Mouse (Mus musculus): ENCODE results near the gene Pfdn4.

The Pfdn4 gene

GRCm38 (mm10) chr2:170498011-170498410 lies 1.8 kb downstream of the Pfdn4 start:
- DNase-seq, result no peak

GRCm38 (mm10) chr2:170503343-170503742 lies 7.1 kb downstream of the Pfdn4 start:
- no peak for DNase-seq

GRCm38 (mm10) chr2:170503983-170504382 lies 7.8 kb downstream of the Pfdn4 start:
- DNase-seq, result no peak

DNA sequence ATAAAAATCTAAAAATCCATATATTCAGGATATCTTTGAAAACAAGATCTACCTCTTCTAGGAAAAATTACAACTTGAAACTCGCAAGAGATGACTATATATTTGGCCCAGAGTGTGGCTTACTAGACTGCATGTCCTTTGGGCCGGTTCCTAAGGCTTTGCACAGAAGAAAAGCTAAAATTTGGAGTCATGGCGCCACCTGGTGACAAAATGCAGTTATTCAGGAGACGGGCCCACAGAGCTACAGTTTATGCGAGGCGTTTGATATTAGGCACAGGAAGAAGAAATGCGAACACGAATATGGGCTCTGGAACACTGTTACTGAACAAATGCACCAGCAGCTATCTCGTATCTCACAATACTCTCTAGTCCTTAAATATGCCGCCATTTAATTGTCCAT lies 11.5 kb downstream of the Pfdn4 start:
- DNase-seq, result peak; percentile 76 to 91

GRCm38 (mm10) chr2:170508821-170509220 lies 12.6 kb downstream of the Pfdn4 start:
- DNase-seq, result peak; percentile 86 to 96

DNA sequence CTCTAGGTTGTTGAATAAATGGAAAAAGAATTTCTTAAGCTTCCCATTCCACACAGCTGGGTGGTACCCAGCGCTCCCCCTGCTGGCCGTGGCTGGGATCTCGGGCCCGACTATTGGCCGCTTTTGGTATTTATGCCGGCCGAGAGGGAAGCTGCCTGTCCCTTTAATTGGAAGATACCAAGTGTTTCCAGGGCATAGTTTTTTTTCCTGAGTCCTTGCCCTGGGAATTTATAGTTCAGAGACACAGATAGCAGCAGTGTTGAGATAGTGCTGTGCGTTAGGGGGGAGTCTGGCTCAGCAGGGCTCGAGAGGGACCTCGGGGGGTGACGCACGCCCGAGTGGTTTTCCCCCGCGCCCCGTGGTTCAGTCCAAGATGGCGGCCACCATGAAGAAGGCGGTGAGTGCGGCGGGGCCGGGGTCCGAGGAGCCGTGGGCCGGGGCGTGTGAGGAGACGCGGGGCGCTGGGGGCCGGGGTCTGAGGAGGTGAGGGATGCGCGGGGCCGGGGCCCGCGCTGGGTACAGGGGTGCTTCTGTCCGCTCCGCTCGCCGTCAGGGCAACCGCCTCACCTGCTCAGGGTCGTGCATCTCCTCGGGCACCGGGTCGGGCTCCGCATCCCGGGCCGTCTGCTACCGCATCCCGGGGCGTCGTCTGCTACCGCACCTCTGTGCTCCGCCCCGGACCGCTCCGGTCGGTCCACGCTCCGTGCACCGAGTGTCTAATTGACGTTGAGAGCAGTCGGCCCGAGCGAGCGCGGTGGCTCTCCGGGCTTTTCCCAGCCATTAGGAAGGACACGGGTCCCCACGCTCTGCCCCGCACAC lies 15.1 kb downstream of the Pfdn4 start:
- peak; percentile 91 to 96 for DNase-seq

DNA sequence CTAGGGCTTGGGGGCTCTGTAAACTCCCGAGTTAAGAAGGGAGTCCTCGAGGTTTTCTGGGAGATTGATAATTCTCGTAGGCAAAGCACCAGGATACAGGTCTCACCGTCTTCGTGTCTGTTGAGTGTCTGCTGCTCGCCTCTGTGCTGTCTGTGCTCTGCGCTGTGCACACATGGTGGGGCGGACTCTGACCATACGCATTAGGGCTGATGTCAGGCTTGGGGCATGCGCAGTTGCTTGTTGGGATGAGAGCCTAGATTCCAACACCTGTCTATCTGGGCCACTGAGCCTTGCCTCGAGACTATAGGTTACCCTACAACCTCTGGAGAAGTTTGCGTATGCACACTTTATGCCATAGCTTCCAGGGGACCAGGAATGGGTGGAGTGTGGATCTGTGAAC lies 17.5 kb downstream of the Pfdn4 start:
- DNase-seq, result no peak

DNA sequence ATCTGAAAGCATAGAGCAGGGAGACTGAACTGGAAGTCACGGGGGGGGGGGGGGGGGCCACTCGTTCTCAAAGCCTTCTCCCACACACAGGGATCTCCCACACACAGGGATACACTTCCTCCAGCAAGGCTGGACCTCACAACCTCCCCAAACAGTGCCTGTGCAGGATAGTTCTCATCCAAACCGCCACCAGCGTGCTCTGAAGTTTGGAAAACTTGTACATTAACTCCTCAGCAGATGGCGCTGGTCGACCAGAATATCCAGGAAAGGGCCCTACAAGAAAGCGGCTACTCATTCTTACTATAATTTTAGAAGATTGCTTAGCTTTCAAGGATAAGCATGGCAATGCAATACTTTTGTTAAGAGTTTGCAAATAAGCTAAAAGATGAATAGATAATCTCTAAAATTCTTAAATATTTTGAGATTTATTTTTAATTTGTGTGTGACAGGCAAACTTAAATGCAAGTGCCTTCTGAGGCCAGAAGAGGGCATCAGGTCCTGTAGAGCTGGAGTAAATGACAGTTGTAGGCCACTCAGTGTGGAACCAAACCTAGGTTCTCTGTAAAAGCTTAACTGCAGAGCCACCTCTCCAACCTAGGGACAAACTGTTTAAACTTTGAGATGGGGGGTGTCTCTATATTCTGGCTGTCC lies 24.2 kb downstream of the Pfdn4 start:
- DNase-seq, result peak in 1 of 2 experiments; percentile 64

DNA sequence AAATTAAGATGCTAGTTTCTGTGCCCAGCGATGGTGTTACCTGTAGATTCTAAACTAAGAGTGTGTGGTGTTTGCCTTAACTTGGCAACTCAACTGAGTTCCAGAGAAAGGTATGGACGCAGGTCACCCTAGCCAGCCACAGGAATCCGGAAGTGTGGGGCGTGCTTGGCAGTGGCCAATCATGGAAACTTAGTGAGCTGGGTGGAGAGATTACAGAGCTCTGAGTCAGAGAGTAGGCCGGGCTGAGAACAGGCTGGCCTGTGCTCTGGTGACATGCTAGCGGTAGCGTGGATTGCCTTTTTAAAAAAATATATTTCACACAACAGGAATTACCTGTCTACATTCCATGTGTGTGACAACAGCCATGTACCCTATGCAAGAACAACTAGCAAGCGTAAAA lies 30.3 kb downstream of the Pfdn4 start:
- peak in 1 of 2 experiments; percentile 23 for DNase-seq

GRCm38 (mm10) chr2:170528061-170528460 lies 31.8 kb downstream of the Pfdn4 start:
- peak in 1 of 2 experiments; percentile 18 for DNase-seq

DNA sequence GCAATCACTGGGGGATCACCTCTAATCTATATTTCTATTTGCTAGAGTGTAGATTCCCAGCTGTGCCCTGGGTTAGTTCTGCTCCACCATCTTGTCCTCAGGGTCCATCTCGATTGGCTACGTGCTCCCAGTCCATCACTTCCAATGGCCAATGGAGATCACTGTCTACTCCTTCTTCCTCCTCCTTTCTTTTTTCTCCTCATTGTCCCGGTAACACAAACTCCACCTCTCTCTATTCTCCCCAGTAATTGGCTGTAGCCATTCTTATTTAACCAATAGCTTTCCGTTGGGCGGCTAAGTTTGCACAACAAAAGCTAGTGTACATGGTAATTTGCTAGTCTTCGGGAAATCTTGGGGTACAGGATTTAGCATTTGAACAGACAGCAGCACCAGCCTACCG lies 33.5 kb downstream of the Pfdn4 start:
- no peak for DNase-seq

- DNase-seq, result no peak
These were observed 34.0 kb downstream of the Pfdn4 start for GRCm38 (mm10) chr2:170530256-170530655.

DNA sequence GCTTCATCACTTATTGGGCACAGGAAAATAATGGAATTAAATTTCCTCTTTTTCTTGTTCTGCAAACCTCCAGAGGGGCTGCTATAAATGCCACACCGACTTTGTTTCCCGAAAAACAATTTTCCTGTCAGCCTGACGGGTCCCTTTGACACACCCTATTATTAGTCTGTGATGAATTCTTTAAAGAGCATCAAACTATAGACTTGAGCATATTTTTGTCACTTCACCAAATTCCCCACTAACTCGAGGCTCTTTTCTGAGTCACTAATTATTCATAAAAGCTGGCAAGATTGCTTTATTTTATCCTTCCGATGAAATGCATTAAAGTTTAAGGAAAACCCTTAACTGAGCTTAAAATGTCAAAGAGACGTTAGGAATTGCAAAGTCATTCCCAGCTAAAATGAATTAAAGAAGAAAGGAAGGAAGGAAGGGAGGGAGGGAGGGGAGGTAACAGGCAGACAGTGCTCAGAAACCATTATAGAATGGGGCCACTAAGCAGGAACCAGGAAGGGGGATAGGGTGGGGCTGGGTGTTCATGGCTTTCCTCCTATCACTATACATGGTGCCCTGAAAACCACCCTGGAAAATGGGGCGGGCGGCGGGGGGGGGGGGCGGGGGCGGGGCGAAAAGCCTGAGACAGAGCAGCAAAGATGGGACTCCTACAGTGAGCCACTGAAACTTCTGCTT lies 38.0 kb downstream of the Pfdn4 start:
- no peak for DNase-seq

GRCm38 (mm10) chr2:170534803-170535174 lies 38.6 kb downstream of the Pfdn4 start:
- DNase-seq, result no peak

GRCm38 (mm10) chr2:170535841-170536240 lies 39.6 kb downstream of the Pfdn4 start:
- DNase-seq, result no peak

DNA sequence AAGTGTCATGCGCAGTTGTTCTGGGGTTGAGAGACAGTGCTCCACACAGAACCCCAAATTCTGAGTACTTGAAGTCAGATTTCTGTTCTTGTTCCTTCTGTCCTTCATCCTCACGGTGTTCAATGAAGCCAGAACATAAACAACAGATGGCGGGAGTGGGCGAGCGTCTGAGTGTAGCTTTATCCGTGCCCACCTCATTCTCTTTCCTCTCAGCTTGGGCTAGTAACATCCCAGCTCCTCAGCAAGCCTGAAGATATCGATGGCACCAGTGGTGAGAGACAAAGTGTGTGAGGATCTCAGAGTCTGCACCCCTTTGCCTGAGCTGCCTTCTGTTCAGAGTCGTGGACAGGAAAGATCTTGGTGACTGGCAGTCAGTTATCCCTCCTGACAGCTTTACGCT lies 43.0 kb downstream of the Pfdn4 start:
- no peak for DNase-seq

GRCm38 (mm10) chr2:170543625-170544024 lies 47.4 kb downstream of the Pfdn4 start:
- no peak for DNase-seq

GRCm38 (mm10) chr2:170544159-170544558 lies 47.9 kb downstream of the Pfdn4 start:
- peak in 1 of 2 experiments; percentile 48 for DNase-seq

DNA sequence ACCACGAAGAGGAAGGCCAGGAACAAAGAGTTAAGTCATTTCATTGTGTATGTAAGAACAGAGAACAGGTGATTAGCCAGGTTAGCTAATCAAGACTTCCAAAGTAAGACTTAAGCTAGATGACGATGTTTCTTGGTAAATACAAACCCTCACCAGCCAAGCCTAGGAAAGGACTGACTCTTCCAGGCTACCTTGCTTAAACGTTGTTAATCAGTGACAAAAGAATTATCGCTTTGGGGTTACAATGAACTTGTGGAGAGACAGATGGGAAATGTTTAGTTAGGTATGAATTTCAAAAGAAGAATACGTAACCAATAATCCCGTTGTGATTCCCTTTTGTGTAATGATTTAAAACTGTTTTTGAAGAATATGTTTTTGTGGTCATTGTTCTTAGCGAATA lies 48.7 kb downstream of the Pfdn4 start:
- DNase-seq, result peak in 1 of 2 experiments; percentile 54

- DNase-seq, result no peak
These were observed 49.5 kb downstream of the Pfdn4 start for GRCm38 (mm10) chr2:170545745-170546144.

DNA sequence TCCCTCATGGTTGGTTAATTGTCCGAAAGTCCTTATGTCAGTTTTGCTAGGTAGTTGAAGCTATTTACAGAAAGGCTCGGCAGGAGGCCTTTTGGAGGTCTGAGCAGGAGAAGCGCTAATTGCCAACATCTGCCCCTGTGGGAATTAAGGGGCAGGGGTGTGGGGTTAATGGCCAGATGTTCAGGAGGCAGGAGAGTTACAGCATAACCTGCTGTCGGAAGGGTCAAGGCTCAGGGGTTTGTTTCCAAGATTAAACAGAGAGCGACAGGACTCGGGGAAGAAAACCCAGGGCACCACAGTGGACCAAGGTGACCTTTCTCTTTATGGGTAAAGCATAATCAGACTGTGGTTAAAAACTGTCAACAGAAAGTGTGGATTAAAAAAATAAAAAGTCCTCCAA lies 51.3 kb downstream of the Pfdn4 start:
- peak; percentile 50 to 58 for DNase-seq

- DNase-seq, result no peak
These were observed 51.8 kb downstream of the Pfdn4 start for GRCm38 (mm10) chr2:170548046-170548445.

DNA sequence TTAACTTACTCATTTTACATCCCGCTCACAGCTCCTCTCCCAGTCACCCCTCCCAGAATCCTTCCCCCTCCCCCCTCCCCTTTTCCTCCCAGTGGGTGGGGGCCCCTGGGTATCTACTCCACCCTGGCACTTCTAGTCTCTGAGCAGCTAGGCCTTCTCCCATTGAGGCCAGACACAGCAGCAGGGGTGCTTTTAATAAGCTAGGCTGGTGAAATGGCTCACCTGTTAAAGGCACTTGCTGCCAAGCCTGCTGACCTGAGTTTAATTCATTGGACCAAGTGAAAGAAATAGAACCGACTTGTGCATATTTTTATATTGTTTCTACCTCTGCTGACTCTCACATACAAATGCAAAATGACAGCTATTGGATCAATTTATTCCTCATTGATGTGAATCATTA lies 52.9 kb downstream of the Pfdn4 start:
- DNase-seq, result peak; percentile 65 to 72

DNA sequence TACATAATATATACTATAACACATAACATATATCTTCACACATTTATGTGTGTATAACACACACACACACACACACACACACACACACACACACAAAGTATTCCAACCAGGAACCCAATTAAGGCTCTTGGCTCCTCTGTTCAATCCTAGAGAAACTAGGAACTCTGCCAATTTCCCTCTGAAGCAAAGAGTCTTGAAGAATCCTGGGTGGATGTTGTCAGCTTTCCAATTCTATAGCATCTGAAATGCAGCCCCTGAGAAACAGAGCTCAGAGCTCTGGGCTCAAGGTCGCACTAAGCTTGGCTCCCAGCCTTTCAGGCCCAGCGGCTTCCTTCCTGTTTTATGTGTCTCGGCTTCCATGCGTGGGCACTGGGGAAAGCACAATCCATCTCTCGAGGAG lies 54.0 kb downstream of the Pfdn4 start:
- no peak for DNase-seq
